Mouse (Mus musculus) small intestine, adult 2 months (tissue): ENCODE measurements around the gene Znfx1. TPM values are rescaled to one million over a fixed set of nuclear protein-coding genes. Genes with fewer than 3 reads are reported as not detected.
A peak's percentile ranks its signal among the peaks of the same experiment; 100 is the strongest.

Experiments
- H3K27ac ChIP-seq: fragments of 200-500 bp; 2 replicates; pipeline ENCODE4 v1.5.1; 2012; ENCODE audit warnings: low read depth, low read length, control low read depth, inconsistent platforms; ENCODE audit not compliant: insufficient read depth
- H3K27me3 ChIP-seq: fragments of 200-500 bp; 2 replicates; pipeline ENCODE4 v1.6.1; 2012; ENCODE audit warnings: mild to moderate bottlenecking, moderate library complexity, low read length, inconsistent platforms; ENCODE audit not compliant: control insufficient read depth, insufficient read depth
- H3K36me3 ChIP-seq: fragments of 200-500 bp; 2 replicates; pipeline ENCODE4 v1.6.1; 2012; ENCODE audit warnings: mild to moderate bottlenecking, low read length, control low read depth, inconsistent platforms; ENCODE audit not compliant: control insufficient read depth, insufficient read depth
- H3K4me1 ChIP-seq: fragments of 200-500 bp; 2 replicates; pipeline ENCODE4 v1.6.1; 2012; ENCODE audit warnings: low read length, inconsistent platforms, mixed read lengths; ENCODE audit not compliant: control insufficient read depth, insufficient read depth, insufficient read length
- H3K4me3 ChIP-seq: fragments of 200-500 bp; 2 replicates; pipeline ENCODE4 v1.5.1; 2012; ENCODE audit warnings: low read depth, mild to moderate bottlenecking, control low read depth, inconsistent platforms, low read length, moderate library complexity
- CTCF ChIP-seq: fragments of 200-500 bp; IDR thresholded peaks from 2 replicates; pipeline ENCODE4 v1.5.1; 2012; ENCODE audit warnings: low read depth, mild to moderate bottlenecking, control low read depth, inconsistent platforms, low read length, moderate library complexity, mixed read lengths; ENCODE audit not compliant: insufficient replicate concordance, insufficient read length; ENCODE audit errors: extremely low read depth
- POLR2A ChIP-seq: fragments of 200-500 bp; IDR thresholded peaks from 2 replicates; pipeline ENCODE4 v1.6.1; 2012; ENCODE audit warnings: low read depth, mild to moderate bottlenecking, control low read depth, inconsistent platforms, low read length, moderate library complexity
- WGBS: fragments of 180-500 bp; shearing (Covaris S2); methylation state at CpG from one replicate; pipeline ENCODE4 v1.1.7; 2018; 5-methylcytosine and 5-hydroxymethylcytosine counted together
- polyA plus RNA-seq: library from polyadenylated mRNA; depleted of rRNA; stranded (reverse); fragments of >200 nt; gene quantifications from 2 replicates; pipeline ENCODE4 v1.2.3, GENCODE M21; 2012; rRNA removed

Gene Znfx1
- 21.0 and 56.0 TPM in 2 replicates for polyA plus RNA-seq

GRCm38 (mm10) chr2:167062965-167063880 is at the start of gene Znfx1:
Gene Znfx1 (minus strand): TSS chr2:167063015.
- H3K4me3 ChIP-seq: peak within 1 kb of the TSS; percentile 90
- peaks cover 22% of the 10 kb centered on the region for H3K36me3 ChIP-seq
- TF ChIP-seq POLR2A (peak; percentile 99), CTCF (no peak)
- peak within 1 kb of the TSS; percentile 78 for H3K27ac ChIP-seq
- peaks cover 18% of the 10 kb centered on the region for H3K4me1 ChIP-seq
- no peaks in the 10 kb centered on the region for H3K27me3 ChIP-seq
- WGBS: under 1% methylated on average over 57 of the region's 57 CpGs

GRCm38 (mm10) chr2:167112259-167112658 is 49.4 kb upstream of the Znfx1 start:
- Histone ChIP-seq H3K27ac (no peak overlapping the region), H3K4me1 (no peaks in the 10 kb centered on the region), H3K27me3 (no peaks in the 10 kb centered on the region), H3K36me3 (no peaks in the 10 kb centered on the region), H3K4me3 (no peak overlapping the region)
- 66% methylated on average over 7 of the region's 7 CpGs for WGBS
- no peak for TF ChIP-seq CTCF
- TF ChIP-seq POLR2A: no peak

DNA sequence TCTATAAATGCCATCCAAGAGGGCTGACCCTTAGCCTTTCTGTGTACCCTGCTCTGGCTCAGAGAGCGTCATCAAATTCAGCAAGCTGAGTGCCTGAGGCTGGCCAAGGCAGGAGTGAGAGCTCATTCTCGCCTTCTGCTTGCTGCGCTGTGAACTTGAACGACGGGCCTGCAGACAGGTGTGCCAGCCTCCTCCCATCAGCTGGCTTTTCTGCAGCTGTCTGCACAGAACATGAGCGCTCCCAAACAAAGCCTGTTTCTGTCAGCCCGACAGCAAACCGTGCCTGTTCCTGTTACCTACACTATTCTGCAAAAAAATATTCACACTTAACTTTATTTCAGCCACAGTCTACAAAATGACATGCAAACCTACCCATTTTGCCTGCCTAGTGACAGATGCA is 46.7 kb upstream of the Znfx1 start:
- no peaks in the 10 kb centered on the region for H3K4me1 ChIP-seq
- no peak overlapping the region for H3K27ac ChIP-seq
- WGBS: 76% methylated on average over 8 of the region's 8 CpGs
- TF ChIP-seq CTCF (no peak), POLR2A (no peak)
- H3K4me3 ChIP-seq: no peak overlapping the region
- H3K27me3 ChIP-seq: no peaks in the 10 kb centered on the region
- no peaks in the 10 kb centered on the region for H3K36me3 ChIP-seq

DNA sequence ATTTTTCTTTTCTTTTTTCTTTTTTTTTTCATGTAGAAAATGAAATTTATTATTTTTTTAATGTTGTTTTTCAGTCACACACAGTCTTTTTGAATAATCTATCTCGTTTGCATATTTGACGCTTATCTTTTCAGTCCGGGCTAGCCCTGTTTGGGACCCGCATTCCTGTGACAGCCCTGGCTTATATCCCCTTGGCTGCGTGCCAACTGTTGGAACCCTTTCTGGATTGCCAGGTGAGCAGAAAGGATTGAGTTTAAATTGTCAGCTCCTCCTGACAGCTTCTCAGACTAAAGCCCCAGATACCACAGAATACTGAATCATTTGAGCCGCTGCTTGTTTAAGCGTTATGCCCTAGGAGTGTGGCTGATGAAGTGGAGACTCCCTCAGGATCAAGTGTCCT is 40.7 kb upstream of the Znfx1 start:
- no peak for TF ChIP-seq CTCF
- TF ChIP-seq POLR2A: no peak
- H3K27me3 ChIP-seq: no peaks in the 10 kb centered on the region
- H3K27ac ChIP-seq: no peak overlapping the region
- peaks cover 5% of the 10 kb centered on the region; the same call in 1 of the 2 replicates for H3K4me1 ChIP-seq
- no peak overlapping the region for H3K4me3 ChIP-seq
- no peaks in the 10 kb centered on the region for H3K36me3 ChIP-seq
- 32% methylated on average over 7 of the region's 7 CpGs for WGBS

GRCm38 (mm10) chr2:167101743-167102441 is 39.1 kb upstream of the Znfx1 start:
- H3K27ac ChIP-seq: peak overlapping the region; percentile 49
- no peaks in the 10 kb centered on the region for H3K27me3 ChIP-seq
- no peaks in the 10 kb centered on the region for H3K36me3 ChIP-seq
- H3K4me3 ChIP-seq: peak overlapping the region; percentile 39
- peaks cover 5% of the 10 kb centered on the region; the same call in 1 of the 2 replicates for H3K4me1 ChIP-seq
- 47% methylated on average over 17 of the region's 17 CpGs for WGBS
- TF ChIP-seq CTCF (no peak), POLR2A (no peak)

DNA sequence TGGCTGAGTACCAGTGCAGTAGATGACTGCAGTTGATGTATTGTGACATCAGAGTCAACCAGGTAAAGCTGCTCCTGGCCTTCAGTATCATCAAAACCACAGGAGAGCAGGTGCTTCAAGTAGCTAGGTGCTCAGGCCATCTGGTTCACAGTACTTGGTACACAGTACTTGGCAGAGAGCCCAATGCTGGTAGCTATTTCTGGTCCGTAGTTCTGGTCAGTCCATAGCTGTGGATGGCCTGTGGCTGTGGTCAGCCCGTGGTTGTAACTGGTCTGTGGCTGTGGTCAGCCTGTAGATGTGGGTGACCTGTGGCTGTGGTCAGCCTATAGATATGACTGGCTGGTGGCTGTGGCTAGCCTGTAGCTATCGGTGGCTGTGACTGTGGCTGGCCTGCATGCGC is 31.9 kb upstream of the Znfx1 start:
- Histone ChIP-seq H3K36me3 (no peaks in the 10 kb centered on the region), H3K27me3 (no peaks in the 10 kb centered on the region), H3K27ac (no peak overlapping the region), H3K4me1 (no peaks in the 10 kb centered on the region), H3K4me3 (no peak overlapping the region)
- TF ChIP-seq POLR2A: no peak
- TF ChIP-seq CTCF: no peak
- WGBS: 68% methylated on average over 4 of the region's 4 CpGs

- Histone ChIP-seq H3K27ac (no peak overlapping the region), H3K4me3 (no peak overlapping the region), H3K36me3 (no peaks in the 10 kb centered on the region), H3K27me3 (no peaks in the 10 kb centered on the region), H3K4me1 (no peaks in the 10 kb centered on the region)
- TF ChIP-seq CTCF (no peak), POLR2A (no peak)
- WGBS: 74% methylated on average over 13 of the region's 13 CpGs
Observed at GRCm38 (mm10) chr2:167093171-167093900, 30.5 kb upstream of the Znfx1 start.
